Mouse (Mus musculus) spleen, postnatal 36 days (tissue): ENCODE data around the gene Syne2.
A peak's percentile ranks its signal among the peaks of the same experiment; 100 is the strongest.

Experiments used
- DNase-seq, 2 experiments: peaks; one replicate each; pipeline ENCODE4 v3.0.0; 2022; ENCODE audit warnings: low spot score in 2 of 2, mixed read lengths in 1 of 2

The Syne2 gene

DNA sequence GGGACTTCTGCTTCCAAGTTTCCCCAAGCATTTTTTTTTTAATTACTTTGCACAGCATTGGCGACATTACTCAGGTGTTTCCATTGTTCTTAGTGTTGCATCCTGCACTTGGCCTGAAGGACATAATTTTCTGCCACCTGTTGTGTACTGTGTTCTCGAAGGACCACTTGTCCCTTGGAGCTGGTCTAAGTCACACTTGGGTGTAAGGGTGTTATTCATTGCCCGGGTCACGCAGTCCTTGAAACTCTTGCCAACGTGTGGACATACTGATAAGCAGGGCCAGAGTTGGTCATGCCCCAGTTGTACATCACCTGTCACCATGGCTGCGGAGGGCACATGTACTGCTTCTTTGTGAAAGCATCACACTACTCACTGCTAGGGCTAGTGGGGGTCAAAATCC, 228.6 kb downstream of the Syne2 start:
- no peak for DNase-seq

GRCm38 (mm10) chr12:76047921-76048320, 230.0 kb downstream of the Syne2 start:
- no peak for DNase-seq

- no peak for DNase-seq
Measured at GRCm38 (mm10) chr12:76048672-76049071, 230.7 kb downstream of the Syne2 start.

DNA sequence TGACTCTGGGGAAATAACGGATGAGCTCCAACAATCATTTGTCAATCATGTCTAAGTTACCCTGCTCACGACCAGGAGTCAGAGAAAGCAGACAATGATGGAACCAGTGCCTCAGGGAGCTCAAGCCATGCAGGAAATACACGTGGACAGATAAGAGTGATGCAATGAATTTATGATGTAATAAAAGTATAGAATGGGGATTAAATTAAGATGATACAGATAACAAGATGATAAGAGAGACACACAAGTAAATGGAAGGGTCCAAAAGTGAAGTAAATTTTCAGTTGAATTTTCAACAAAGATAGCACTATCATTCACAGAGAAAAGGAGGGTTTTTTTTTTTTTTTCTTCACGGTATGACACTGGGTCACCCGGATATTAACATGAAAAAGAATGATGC, 231.4 kb downstream of the Syne2 start:
- no peak for DNase-seq

GRCm38 (mm10) chr12:76051879-76052278, 233.9 kb downstream of the Syne2 start:
- DNase-seq, result no peak

DNA sequence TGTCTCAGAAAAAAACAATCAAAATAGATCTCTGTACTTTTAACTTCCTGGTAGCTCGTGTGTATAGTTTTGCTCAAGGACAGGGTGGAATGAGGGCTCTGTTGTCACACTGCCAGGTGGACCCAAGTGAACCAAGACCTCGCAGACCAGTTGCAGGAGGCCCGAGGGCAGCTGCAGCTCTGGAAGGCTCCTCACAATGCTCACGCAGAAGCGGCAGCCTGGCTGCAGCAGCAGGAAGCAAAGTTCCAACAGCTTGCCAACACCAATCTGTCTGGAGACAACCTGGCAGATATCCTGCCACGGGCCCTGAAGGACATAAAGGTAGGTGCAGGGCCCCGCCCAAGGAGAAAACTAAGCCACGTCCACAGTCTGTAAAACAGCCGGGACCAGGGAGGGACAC, 236.7 kb downstream of the Syne2 start:
- no peak for DNase-seq

- DNase-seq, result no peak
Measured at GRCm38 (mm10) chr12:76063001-76063400, 245.1 kb downstream of the Syne2 start.

GRCm38 (mm10) chr12:76070386-76070785, 252.5 kb downstream of the Syne2 start:
- no peak for DNase-seq

DNA sequence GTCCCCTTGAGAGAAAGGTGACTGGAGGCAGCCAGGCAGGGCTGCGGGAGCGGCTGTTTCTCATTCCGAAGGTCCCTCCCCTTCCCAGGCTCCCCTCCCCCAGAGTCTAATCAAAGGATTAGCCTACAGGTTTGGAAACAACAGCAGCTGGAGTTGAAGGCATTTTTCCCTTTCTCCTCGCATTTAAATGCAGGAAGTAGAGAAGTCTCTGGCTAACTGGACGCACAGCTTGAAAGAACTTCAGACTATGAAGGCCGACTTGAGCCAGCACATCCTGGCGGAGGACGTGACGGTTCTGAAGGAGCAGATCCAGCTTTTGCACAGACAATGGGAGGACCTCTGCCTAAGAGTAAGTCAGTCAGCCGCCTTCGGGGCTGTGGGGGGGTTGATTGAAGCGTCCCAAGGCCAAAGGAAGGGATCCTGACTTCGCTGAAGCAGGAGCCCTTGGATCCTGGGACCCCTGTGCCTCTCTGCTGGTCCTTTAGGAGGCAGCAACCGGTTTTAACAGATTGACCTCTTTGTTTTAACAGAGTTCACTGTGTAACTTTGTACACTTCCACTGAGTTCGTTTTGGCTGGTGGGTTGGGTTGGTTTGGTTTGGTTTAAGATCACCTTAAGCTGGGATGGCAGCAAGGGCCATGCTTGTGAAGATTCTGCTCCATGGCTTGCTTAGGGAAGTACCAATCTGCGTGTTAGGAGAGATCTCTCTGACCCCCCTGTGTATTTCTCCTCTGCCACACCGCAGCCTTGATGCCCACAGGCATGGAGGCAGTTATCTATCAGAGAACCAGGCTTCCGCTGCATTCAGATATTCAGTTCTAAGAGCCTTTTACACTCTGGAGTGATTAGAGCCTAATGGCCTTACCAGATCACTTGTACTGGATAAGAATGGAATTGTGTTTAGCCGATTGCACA, 254.3 kb downstream of the Syne2 start:
- DNase-seq, result no peak

DNA sequence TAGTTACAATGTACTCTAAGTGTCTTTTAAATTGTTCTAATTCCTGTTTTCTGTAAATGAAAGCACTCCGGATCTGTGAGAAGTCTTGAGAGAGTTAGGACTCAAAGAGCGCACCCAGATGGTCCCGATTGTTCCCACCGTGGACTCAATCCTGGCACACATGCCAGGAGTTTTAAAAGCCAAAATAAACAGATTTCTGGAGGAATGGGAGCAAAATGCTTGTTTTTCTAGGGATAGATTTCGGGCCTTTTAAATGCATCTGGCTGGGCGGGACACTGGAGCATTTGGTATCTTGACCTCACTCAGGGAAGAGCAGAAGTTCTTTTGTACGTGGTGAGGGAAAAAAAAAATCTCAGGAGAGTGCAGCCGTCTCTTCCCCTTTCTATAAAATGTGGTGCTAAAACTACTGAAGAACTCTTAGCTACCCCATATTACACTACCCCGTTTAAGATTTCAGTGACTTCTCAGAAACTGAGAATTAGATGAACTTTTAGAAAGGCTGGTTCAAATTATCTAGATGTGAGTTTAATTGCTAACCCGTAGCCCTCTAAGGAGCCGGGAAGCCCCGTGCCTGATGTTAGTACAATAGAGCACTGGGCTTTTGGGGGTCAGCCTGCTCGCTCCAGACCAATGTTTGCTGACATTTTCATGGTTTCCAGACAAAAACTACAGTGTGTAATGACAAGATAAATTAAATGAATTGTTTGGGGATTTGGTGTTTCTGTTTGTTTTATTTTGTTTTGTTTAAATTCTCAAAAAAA, 255.3 kb downstream of the Syne2 start:
- DNase-seq, result no peak

DNA sequence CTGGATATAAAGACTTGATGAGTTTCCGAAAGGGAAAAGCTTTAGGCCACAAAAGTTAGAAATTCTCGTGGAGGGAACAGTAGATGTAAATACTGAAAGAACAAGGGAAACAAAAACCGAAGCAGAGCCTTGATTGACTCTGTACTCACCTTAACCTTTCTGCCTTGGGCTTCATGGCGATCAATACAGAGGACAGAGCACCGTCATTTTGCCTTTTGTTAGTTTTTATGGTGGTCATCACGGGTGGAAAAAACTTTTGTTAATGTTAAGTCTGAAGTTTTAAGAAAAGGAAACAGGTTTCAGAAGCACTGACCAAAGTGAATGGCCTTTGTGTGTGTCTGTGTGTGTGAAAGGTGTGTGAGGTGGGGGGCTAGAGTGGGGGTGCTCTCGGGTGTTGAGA, 256.0 kb downstream of the Syne2 start:
- no peak for DNase-seq

DNA sequence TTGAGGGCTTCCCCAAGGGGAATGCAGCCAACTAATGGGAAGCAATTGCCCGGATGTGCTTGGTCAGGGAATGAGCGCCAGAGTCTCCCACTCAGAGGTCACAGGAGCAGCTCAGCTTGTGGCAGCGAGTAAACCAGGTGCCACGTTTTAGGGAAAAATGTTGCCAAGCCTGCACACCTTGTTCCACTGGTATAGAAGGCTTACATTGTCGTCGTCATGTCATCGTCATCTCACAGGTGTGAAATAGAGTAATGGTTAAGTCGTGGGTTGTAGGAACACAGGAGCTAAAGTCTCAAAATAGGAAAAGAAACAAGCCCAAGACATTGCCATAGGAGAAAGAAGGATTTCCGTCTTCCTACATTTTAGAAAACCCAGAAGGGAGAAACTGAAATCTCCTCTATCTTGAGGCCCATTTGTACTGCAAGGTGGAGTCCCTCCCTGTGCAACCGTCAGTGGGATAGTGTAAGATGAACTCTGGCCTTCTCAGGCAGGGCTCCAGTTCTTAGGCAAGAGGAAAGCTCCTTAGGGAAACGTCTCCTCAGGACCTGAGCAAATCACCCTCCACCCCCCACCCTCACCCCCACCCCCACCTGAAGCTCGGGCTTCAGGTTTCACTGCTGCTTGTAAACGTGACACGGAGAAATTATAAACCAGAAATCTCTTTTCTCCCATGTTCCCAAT, 263.1 kb downstream of the Syne2 start:
- DNase-seq, result no peak

GRCm38 (mm10) chr12:76081557-76082211, 263.8 kb downstream of the Syne2 start:
- no peak for DNase-seq

DNA sequence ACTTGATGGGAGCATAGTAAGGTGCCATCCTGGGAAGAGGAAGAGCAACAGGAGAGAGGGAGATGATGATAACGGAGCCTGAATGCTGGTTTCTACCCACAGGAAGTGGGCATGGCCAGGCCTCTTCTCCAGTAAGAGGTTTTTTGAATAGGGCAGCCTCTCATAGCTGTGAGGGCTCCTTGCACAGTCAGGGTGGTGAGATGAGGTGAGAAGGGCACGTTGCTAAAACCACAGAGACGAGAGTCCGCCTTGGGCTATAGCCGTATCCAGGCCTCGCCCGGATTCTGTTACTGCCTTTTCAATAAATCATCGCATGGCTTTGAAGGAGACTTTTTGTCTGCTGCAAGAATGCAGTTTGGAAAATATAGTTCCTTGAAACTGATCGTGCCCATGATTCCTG, 267.1 kb downstream of the Syne2 start:
- DNase-seq, result no peak

DNA sequence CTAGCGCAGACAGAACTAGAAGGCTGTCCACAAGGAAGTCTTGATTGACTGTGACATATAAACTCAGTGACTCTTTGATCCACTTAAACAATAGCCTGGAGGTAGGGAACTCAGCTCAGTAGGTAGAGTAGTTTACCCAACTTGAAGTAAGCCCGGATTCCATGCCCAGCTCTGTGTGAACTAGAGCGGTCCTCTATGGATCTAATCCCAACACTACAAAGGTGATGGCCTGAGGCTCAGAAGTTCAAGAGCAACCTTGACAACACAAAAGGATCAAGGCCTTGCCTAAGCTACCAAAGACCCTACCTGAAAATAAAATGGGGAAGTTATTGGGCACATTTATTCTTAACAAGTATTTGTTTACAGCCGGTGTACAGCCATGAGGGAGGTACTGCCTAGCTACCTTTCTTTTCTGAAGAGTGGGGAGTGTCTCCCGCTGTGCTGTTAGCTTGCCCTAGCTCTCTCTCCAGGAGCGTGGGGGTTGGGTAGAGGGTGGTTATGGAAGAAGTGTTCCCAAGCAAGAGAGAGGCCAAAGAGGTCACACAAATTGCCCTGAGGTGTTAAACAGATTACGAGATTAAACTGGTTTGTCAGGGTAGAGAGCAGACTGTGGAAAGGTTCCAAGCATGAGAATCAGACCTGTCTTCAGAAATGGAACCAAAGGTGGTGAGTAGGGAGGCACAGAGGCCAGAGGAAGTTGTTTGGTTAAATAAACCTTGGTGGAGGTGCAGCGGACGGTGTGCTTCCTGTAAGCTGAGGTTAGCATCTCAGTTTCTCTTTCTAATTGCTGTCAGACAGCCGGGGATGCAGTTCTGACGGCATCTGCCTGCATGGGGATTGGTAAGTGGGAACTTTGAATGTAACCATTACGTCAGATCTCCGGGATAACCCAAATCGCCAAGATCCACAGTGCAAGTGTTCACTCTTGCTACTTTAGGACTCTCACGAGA, 268.3 kb downstream of the Syne2 start:
- peak; percentile 61 to 63 for DNase-seq

- peak; percentile 56 to 57 for DNase-seq
Measured at GRCm38 (mm10) chr12:76087025-76087424, 269.1 kb downstream of the Syne2 start.

GRCm38 (mm10) chr12:76092789-76093466, 275.0 kb downstream of the Syne2 start:
- DNase-seq, result no peak

DNA sequence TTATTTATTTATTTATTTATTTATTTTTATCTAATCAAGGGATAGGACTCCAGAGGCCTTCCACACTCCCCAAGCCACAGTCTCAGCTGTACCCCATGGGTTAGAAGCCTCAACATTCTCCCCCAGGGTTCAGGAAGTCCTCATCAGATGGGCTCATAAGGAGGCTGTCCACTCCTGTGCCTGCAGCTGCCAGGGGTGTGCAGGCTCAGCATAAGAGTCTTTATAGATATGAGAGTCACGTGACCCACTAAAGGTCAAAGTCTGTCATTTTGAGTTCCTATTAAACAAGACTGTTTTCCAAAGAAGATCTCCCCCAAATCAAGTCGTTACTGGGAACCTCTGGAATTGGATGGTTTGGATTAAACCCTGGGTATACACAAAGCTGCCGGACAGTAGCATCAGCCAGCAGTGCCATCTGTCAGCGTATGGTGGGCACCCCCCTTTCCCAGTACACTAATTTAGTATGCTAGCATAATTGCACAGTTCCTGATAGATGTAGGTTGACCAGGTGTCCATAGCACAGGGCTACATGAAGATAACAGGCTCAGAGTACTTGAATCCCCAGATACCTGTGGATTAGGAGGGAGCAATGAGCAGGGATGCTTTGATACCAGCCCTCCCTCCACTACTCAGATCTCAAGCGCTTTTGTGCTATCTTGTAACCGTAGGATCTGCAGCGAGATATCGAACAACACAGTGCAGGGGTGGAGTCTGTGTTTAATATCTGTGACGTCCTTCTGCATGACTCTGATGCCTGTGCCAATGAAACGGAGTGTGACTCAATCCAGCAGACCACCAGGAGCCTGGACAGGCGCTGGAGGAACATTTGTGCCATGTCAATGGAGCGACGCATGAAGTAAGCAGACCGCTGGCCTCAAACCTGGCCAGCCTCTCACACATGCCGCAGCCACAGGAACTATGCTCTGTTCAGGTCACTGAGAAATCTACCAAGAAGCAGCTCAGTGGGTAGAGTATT, 276.0 kb downstream of the Syne2 start:
- no peak for DNase-seq
